Mouse (Mus musculus) olfactory bulb, adult 2 months (tissue): ENCODE data around the gene Gm10409. TPM values are rescaled to one million over a fixed set of nuclear protein-coding genes. Genes with fewer than 3 reads are reported as not detected.
"Not testable (repeated sequence)": the region's sequence is repeated elsewhere in the genome, so short reads cannot be mapped to it uniquely, and the experiment has no call there.

ENCODE experiments used
- H3K27ac ChIP-seq: fragments of 200-500 bp; 2 replicates; pipeline ENCODE4 v1.5.1; 2012; ENCODE audit warnings: low read depth, low read length; ENCODE audit not compliant: insufficient read depth
- H3K4me1 ChIP-seq: fragments of 200-500 bp; 2 replicates; pipeline ENCODE4 v1.6.1; 2012; ENCODE audit warnings: low read length; ENCODE audit not compliant: control insufficient read depth, insufficient read depth
- H3K4me3 ChIP-seq: fragments of 200-500 bp; 2 replicates; pipeline ENCODE4 v1.5.1; 2012; ENCODE audit warnings: mild to moderate bottlenecking, low read depth, low read length, moderate library complexity; ENCODE audit not compliant: insufficient read depth
- WGBS: fragments of 180-500 bp; shearing (Covaris S2); methylation state at CpG from one replicate; pipeline ENCODE4 v1.1.7; 2018; 5-methylcytosine and 5-hydroxymethylcytosine counted together
- polyA plus RNA-seq: library from polyadenylated mRNA; stranded (reverse); fragments of >200 nt; gene quantifications from 2 replicates; pipeline ENCODE4 v1.2.4, GENCODE M21; 2012; ENCODE audit warnings: low replicate concordance; ENCODE audit not compliant: missing spikeins, insufficient read depth, insufficient read length

Gm10409 gene
- polyA plus RNA-seq = not detected in 2 replicates

DNA sequence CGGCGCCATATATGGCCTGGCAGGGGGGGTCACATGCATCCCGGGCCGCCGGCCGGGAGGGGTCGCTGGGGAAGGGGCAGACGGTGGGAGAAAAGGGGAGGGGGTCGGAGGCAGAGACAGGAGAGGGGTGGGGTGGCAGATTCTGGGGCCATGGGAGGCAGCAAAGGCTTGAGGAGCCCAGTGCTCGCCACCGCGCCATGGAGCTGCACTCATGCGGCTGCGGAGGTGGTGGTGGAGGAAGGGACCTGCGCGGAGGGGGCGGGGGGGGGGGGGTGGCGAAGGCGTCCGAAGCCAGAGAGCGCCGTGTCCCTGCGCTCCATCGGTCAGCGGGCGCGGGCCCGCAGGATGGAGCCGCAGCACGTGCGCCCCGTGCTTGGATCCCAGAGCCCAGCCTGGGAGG, at the start of gene Gm10409:
TSS of gene Gm10409 (plus strand) at position 301 of the 400 bp plus-strand sequence.
- H3K4me3 ChIP-seq = not testable (repeated sequence)
- WGBS = no CpG with 5 or more reads among the region's 32 CpGs

DNA sequence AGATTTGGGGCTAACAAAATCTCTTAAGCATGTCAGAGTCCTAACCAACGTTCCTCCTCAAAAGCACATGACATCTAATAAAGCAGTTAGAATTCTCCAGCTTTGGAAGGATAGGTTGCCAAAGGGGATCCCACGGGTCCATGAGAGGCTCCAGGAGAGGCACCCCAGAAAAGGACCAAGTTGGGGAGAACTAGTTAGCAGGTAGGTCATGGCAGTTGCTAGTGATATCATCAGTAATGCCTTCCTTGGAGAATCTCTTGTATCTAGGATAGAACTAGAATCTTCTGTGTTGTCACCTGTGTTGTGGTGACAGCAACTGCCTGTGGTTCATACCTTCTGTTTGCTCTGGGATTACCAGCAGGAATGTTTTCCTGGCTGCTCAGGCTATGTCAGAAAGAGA, 17.6 kb upstream of the Gm10409 start, which contains the start of gene Gm10413:
TSS of gene Gm10413 (plus strand) at position 301 of the 400 bp plus-strand sequence.
- WGBS = no CpG with 5 or more reads among the region's 2 CpGs
- H3K4me3 ChIP-seq, H3K4me1 ChIP-seq, H3K27ac ChIP-seq: not testable (repeated sequence)

More for the DNA sequence above, at the start of gene Gm10409:
- not testable (repeated sequence) for H3K4me1 ChIP-seq, H3K27ac ChIP-seq

DNA sequence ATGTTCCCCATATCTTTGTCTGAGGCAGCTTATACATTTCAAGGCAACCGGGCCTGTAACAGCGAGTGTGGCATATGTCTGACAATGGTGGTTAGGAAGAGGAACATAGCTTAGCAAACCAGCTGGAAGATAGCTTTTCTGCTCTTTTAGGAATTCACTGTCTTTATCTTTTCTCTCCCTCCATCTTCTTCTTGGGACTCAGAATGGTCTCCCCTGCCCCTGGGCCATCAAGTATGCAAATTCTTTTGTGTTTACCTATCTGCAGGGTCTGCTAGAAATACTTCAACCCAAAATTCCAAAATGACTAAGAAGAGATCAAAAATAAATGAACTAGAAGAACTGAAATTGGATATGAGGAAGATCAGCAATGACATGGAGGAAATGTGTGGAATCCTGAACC, 15.4 kb downstream of the Gm10409 start, which contains the start of gene Gm3005:
TSS of gene Gm3005 (plus strand) at position 301 of the 400 bp plus-strand sequence.
- no CpG with 5 or more reads among the region's 2 CpGs for WGBS

DNA sequence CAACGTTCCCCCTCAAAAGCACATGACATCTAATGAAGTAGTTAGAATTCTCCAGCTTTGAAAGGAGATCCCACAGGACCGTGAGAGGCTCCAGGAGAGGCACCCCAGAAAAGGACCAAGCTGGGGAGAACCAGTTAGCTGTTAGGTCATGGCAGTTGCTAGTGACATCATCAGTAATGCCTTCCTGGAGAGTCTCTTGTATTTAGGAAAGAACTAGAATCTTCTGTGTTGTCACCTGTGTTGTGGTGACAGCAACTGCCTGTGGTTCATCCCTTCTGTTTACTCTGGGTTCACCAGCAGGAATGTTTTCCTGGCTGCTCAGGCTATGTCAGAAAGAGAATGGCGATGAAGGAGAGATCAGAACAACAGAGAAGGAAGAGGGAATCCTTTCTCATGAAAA, 36.7 kb downstream of the Gm10409 start, which contains the start of gene Gm10408:
TSS of gene Gm10408 (plus strand) at position 301 of the 400 bp plus-strand sequence.
- WGBS = no CpG with 5 or more reads among the region's 3 CpGs
- not testable (repeated sequence) for H3K4me3 ChIP-seq, H3K27ac ChIP-seq, H3K4me1 ChIP-seq

More for the DNA sequence above, 15.4 kb downstream of the Gm10409 start, which contains the start of gene Gm3005:
- not testable (repeated sequence) for H3K4me1 ChIP-seq, H3K27ac ChIP-seq, H3K4me3 ChIP-seq

Other genes starting within 250 kb of the Gm10409 start
- gene Gm5795, start 224.4 kb upstream of the Gm10409 start, polyA plus RNA-seq = not detected in 2 replicates
- gene D830030K20Rik, start 204.1 kb upstream of the Gm10409 start, polyA plus RNA-seq = not detected in 2 replicates
- gene Gm2956, start 80.0 kb upstream of the Gm10409 start, polyA plus RNA-seq = not detected in 2 replicates
- gene Gm10413, start 17.5 kb upstream of the Gm10409 start, polyA plus RNA-seq = not detected in 2 replicates
- not detected in 2 replicates for gene Gm3005, start 15.5 kb downstream of the Gm10409 start, polyA plus RNA-seq
- not detected in 2 replicates for gene Gm10408, start 36.8 kb downstream of the Gm10409 start, polyA plus RNA-seq
- not detected in 2 replicates for gene Gm3012, start 221.9 kb downstream of the Gm10409 start, polyA plus RNA-seq
- not detected in 2 replicates for gene Gm3020, start 239.4 kb downstream of the Gm10409 start, polyA plus RNA-seq